Mouse (Mus musculus) spleen, embryonic (tissue): ENCODE results near the gene Olfr6.
"Not testable (repeated sequence)": the region's sequence is repeated elsewhere in the genome, so short reads cannot be mapped to it uniquely, and the experiment has no call there.

Source experiments
- CTCF ChIA-PET: fragments of 350-600 bp; sonication (Branson Sonifier 250); formaldehyde crosslinking; loops from one replicate; lab custom pipeline; 2022; lab: Charles Lee

Olfr6 gene

GRCm38 (mm10) chr7:106963837-106964236 is at the start of gene Olfr6:
Gene Olfr6, minus strand, starts transcription at chr7:106963937.
- CTCF ChIA-PET = no interaction called here

DNA sequence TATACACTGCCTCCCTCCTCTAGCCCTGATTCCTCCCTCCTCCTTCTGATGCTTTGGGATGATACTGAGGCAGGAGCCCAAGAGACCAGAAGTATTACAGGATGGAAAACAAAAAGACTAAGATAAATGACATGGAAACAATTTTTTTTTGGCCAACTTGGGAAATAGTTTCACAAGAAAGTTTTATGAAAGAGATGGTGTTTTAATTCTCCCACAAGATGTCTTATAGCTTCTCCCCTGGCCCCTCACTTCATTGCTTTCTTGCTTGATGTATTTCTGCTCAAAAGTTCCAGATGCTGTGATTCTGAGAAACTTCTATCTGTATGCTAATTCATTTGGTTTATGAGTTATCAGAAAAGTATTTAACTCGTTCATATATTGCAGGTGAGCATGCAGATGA is 42.2 kb upstream of the Olfr6 start, which contains the start of gene Olfr2:
Gene Olfr2 (minus strand): TSS at position 101 of the 400 bp plus-strand sequence.
- CTCF ChIA-PET = no interaction called here

- CTCF ChIA-PET = no interaction called here
These were observed 40.4 kb upstream of the Olfr6 start for GRCm38 (mm10) chr7:107004169-107004568.

- CTCF ChIA-PET = no interaction called here
These were observed 37.1 kb upstream of the Olfr6 start for GRCm38 (mm10) chr7:107000798-107001197.

- CTCF ChIA-PET = no interaction called here
These were observed 21.5 kb upstream of the Olfr6 start for GRCm38 (mm10) chr7:106985236-106985635.

GRCm38 (mm10) chr7:106975353-106975752 is 11.6 kb upstream of the Olfr6 start, which contains the start of gene Olfr711:
Gene Olfr711, minus strand, starts transcription at chr7:106975453.
- CTCF ChIA-PET = no interaction called here

DNA sequence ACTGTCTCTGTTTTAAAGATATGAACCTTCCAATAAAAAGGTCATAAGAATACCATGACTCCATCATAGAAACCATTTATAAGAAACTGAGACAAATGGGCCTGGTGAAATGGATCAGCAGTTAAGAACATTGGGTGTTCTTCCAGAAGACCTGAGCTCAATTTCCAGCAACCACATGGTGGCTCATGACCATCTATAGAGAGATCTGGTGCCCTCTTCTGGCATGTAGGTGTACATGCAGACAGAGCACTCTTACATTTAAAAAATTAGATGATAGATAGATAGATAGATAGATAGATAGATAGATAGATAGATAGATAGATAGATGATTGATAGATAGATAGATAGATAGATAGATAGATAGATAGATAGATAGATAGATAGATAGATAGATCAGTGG is 3.8 kb upstream of the Olfr6 start:
- CTCF ChIA-PET = not testable (repeated sequence)

DNA sequence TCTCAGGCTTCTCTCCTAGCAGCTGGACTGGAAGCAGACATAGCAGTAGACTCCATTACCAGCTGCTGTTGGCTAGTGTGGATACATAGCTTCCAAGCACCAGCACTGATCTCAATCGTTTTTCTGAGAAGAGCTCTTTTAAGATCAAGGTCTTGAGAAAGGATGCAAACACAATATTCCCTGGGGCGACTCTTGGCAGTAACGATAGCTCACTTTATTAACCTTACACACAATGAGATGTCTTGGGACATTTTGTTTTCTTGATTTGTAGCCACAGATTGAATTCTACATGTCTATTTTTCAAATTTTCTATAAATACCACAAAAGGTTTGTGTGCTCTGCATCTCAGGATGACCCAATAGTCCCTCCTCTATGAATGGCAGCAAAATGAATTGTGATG is 15.5 kb downstream of the Olfr6 start, which contains the start of gene Olfr710:
Gene Olfr710 (minus strand): TSS at position 101 of the 400 bp plus-strand sequence.
- CTCF ChIA-PET = no interaction called here

- CTCF ChIA-PET = no interaction called here
These were observed 31.6 kb downstream of the Olfr6 start, which contains the start of gene Olfr709-ps1 for GRCm38 (mm10) chr7:106932119-106932518. Gene Olfr709-ps1, minus strand, starts transcription at chr7:106932219.

DNA sequence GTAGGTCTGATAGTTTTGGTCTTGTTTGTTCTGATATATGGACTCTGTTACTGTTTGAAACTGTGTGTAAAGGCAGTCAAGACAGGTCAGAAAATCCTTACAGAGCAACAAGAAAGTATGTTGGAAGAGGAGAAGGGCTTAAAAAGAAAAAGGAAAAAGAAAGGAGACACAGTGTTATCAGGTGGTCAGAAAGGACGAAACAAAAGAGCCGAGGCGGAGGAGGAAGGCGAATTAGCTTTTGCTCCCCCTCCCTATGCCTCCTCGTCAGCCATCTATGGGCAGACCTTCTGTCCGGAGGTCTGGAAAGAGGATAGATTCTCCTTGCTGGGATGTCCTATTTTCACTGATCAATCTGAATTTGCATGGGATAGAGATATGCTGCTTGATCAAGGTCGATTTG is 42.8 kb downstream of the Olfr6 start:
- CTCF ChIA-PET = not testable (repeated sequence)

DNA sequence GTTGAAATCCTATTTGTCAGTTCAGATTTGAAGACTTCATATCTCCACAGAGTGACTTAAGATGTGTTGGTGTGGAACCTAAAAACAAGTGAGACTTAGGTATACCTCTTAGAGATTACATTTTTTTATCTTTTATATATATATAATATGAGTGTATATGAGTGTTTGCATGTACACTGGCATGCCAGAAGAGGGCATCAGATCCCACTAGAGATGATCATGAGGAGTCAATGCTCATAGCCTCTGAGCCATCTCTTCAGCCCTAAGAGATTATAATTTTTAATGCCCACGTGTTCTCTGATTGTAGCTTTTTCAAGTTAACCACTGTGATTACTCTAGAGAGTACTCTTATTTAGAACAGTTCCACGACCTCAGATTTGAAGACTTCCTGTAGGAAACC is 56.1 kb downstream of the Olfr6 start, which contains the start of gene Olfr1532-ps1:
Gene Olfr1532-ps1 (plus strand): TSS at position 326 of the 400 bp plus-strand sequence.
- CTCF ChIA-PET = no interaction called here
